Mouse (Mus musculus): ENCODE data around the gene Abi2. TPM values are rescaled to one million over a fixed set of nuclear protein-coding genes. Genes with fewer than 3 reads are reported as not detected.

Abi2 gene
- polyA plus RNA-seq, 2 experiments = 14.4 to 15.0 TPM

DNA sequence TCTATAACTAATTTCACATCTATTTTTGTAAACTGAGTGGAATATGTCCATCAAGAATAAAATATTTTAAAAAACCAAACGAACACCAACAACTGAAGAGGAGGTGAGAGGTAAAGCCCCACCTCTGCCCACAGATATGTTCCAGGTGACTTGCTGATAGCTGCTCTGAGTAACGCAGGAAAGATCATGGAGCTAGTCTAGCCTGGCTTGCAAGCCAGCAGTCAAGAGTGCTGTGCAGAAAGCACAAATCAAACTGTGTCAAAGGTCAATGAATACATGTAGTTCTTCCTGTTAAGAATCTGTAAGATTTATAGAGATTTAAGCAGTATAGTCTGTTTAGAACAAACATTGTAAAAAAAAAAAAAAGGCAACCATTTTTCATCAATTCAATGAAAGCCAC, 101.2 kb downstream of the Abi2 start:
- Histone ChIP-seq H3K4me1 (ENCODE audit: control insufficient read depth, insufficient read depth, low read length) (no peaks in the 10 kb centered on the region), H3K4me2 (replicated peaks; ENCODE audit: low read depth, low read length, severe bottlenecking) (no peak overlapping the region), H3K36me3 (ENCODE audit: control insufficient read depth, insufficient read depth, low read length) (peaks cover 14% of the 10 kb centered on the region; the same call in 1 of the 2 replicates), H3K27ac (replicated peaks; ENCODE audit: low read depth, low read length) (no peak overlapping the region), H3K9me3 (ENCODE audit: control insufficient read depth, low read length) (no peaks in the 10 kb centered on the region), H3K9ac (ENCODE audit: low read depth, low read length, severe bottlenecking) (no peak overlapping the region), H3K4me3 (replicated peaks; ENCODE audit: low read length) (no peak overlapping the region), H3K27me3 (ENCODE audit: control insufficient read depth, insufficient read depth, low read length) (no peaks in the 10 kb centered on the region)
- DNase-seq (ENCODE audit: low spot score) (no peak), ATAC-seq (ENCODE audit: low FRiP score, low read depth) (no peak)
- 60% methylated on average over 2 of the region's 2 CpGs for WGBS
- no peak for TF ChIP-seq POLR2A (IDR thresholded peaks at IDR 0.05; ENCODE audit: borderline replicate concordance, extremely low read depth, insufficient read depth, insufficient read length)

DNA sequence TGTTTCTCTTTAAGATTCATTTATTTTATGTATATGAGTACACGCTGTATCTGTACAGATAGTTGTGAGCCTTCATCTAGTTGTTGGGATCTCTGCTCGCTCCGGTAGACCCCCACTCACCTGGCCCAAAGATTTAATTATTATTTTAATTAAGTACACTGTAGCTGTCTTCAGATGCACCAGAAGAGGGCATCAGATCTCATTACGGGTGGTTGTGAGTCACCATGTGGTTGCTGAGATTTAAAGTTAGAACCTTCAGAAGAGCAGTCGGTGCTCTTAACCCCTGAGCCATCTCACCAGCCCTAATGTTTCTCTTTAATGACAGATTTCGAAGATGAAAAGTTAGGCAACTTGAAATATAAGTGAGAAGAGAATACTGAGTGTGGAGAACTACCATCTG, 120.7 kb downstream of the Abi2 start:
- Histone ChIP-seq H3K27me3 (ENCODE audit: control insufficient read depth, insufficient read depth, low read length) (no peaks in the 10 kb centered on the region), H3K4me3 (replicated peaks; ENCODE audit: low read length) (no peak overlapping the region), H3K9me3 (ENCODE audit: control insufficient read depth, low read length) (no peaks in the 10 kb centered on the region), H3K4me2 (replicated peaks; ENCODE audit: low read depth, low read length, severe bottlenecking) (no peak overlapping the region), H3K36me3 (ENCODE audit: control insufficient read depth, insufficient read depth, low read length) (peaks cover 29% of the 10 kb centered on the region), H3K9ac (ENCODE audit: low read depth, low read length, severe bottlenecking) (no peak overlapping the region), H3K27ac (replicated peaks; ENCODE audit: low read depth, low read length) (no peak overlapping the region), H3K4me1 (ENCODE audit: control insufficient read depth, insufficient read depth, low read length) (no peaks in the 10 kb centered on the region)
- no peak for ATAC-seq (ENCODE audit: low FRiP score, low read depth)
- WGBS = 90% methylated on average over 6 of the region's 6 CpGs
- TF ChIP-seq POLR2A (IDR thresholded peaks at IDR 0.05; ENCODE audit: borderline replicate concordance, extremely low read depth, insufficient read depth, insufficient read length) = no peak
- no peak for DNase-seq (ENCODE audit: low spot score)

DNA sequence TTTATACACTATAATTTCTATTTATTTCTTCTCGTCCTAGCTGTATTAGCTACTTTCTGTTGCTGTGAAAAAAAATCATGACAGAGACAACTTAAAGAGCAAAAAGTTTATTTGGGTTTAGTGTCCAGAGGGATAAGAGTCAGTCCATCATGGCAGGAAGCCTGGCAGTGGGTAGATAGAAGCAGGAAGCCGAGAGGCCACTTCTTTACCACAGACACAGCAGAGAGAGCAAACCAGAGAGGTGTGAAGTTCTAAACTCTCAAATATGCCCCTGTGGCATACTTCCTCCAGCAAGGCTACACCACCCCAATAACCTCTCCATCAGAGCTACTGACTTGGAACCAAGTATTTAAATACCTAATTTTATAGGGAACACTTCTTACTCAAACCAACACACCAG, 121.2 kb downstream of the Abi2 start:
- peaks cover 24% of the 10 kb centered on the region for H3K36me3 ChIP-seq (ENCODE audit: control insufficient read depth, insufficient read depth, low read length)
- no peak overlapping the region for H3K27ac ChIP-seq (replicated peaks; ENCODE audit: low read depth, low read length)
- TF ChIP-seq POLR2A (IDR thresholded peaks at IDR 0.05; ENCODE audit: borderline replicate concordance, extremely low read depth, insufficient read depth, insufficient read length) = no peak
- ATAC-seq (ENCODE audit: low FRiP score, low read depth) (no peak), DNase-seq (ENCODE audit: low spot score) (no peak)
- no peaks in the 10 kb centered on the region for H3K4me1 ChIP-seq (ENCODE audit: control insufficient read depth, insufficient read depth, low read length)
- no peak overlapping the region for H3K4me3 ChIP-seq (replicated peaks; ENCODE audit: low read length)
- no peaks in the 10 kb centered on the region for H3K9me3 ChIP-seq (ENCODE audit: control insufficient read depth, low read length)
- H3K4me2 ChIP-seq (replicated peaks; ENCODE audit: low read depth, low read length, severe bottlenecking) = no peak overlapping the region
- WGBS = 81% methylated on average over 2 of the region's 2 CpGs
- no peak overlapping the region for H3K9ac ChIP-seq (ENCODE audit: low read depth, low read length, severe bottlenecking)
- H3K27me3 ChIP-seq (ENCODE audit: control insufficient read depth, insufficient read depth, low read length) = no peaks in the 10 kb centered on the region

Other genes with a start within 250 kb of the Abi2 start
- gene Nbeal1, start 229.0 kb upstream of the Abi2 start, polyA plus RNA-seq (2012; rRNA removed) = 5.2 and 6.1 TPM in 2 replicates
- 8.5 and 10.8 TPM in 2 replicates for gene Nbeal1, start 229.0 kb upstream of the Abi2 start, polyA plus RNA-seq (2014; fragmentation: Nextera tagmentation; extraction: Ambion mirVana)
- 20.9 and 24.3 TPM in 2 replicates for gene Cyp20a1, start 66.3 kb upstream of the Abi2 start, polyA plus RNA-seq (2012; rRNA removed)
- 5.5 and 6.3 TPM in 2 replicates for gene Cyp20a1, start 66.3 kb upstream of the Abi2 start, polyA plus RNA-seq (2014; fragmentation: Nextera tagmentation; extraction: Ambion mirVana)
- gene Raph1, start 157.5 kb downstream of the Abi2 start, polyA plus RNA-seq (2012; rRNA removed) = 25.6 and 26.5 TPM in 2 replicates
- 23.1 and 30.4 TPM in 2 replicates for gene Raph1, start 157.5 kb downstream of the Abi2 start, polyA plus RNA-seq (2014; fragmentation: Nextera tagmentation; extraction: Ambion mirVana)